Mouse (Mus musculus) C2C12 (cell line): ENCODE results near the gene Mrnip.

Experiments used
- CEBPB ChIP-seq: IDR thresholded peaks from one replicate; pipeline ENCODE4 v1.6.1; 2011; ENCODE audit warnings: low read depth, mild to moderate bottlenecking, control low read depth, moderate library complexity
- CTCF ChIP-seq: IDR thresholded peaks from one replicate; pipeline ENCODE4 v1.5.1; 2011; ENCODE audit not compliant: control insufficient read depth, insufficient read depth, insufficient read length
- FOSL1 ChIP-seq: IDR thresholded peaks from one replicate; pipeline ENCODE4 v1.8.0; 2011; ENCODE audit warnings: mild to moderate bottlenecking, low read length; ENCODE audit not compliant: poor library complexity, insufficient read depth, severe bottlenecking
- MAX ChIP-seq: IDR thresholded peaks from one replicate; pipeline ENCODE4 v1.6.1; 2011; ENCODE audit warnings: mild to moderate bottlenecking, control low read depth
- MYOG ChIP-seq: IDR thresholded peaks from one replicate; pipeline ENCODE4 v1.6.1; 2011; ENCODE audit not compliant: control insufficient read depth, insufficient read length; ENCODE audit errors: extremely low read depth
- USF1 ChIP-seq: IDR thresholded peaks from one replicate; pipeline ENCODE4 v1.6.1; 2011; ENCODE audit warnings: low read depth, mild to moderate bottlenecking, control low read depth, moderate library complexity

- TF ChIP-seq CTCF (no peak), MYOG (no peak), MAX (no peak), USF1 (no peak), CEBPB (no peak), FOSL1 (no peak)
Observed at GRCm38 (mm10) chr11:50184788-50185187, 10.5 kb downstream of the Mrnip start.
